Mouse (Mus musculus): ENCODE data around the gene Olfr111. TPM values are rescaled to one million over a fixed set of nuclear protein-coding genes. Genes with fewer than 3 reads are reported as not detected.
"Not testable (repeated sequence)": the region's sequence is repeated elsewhere in the genome, so short reads cannot be mapped to it uniquely, and the experiment has no call there.

The Olfr111 gene
- total RNA-seq (2014; fragmentation: Nextera tagmentation) (not detected in 2 replicates), total RNA-seq (2017) (not detected in 2 replicates)

DNA sequence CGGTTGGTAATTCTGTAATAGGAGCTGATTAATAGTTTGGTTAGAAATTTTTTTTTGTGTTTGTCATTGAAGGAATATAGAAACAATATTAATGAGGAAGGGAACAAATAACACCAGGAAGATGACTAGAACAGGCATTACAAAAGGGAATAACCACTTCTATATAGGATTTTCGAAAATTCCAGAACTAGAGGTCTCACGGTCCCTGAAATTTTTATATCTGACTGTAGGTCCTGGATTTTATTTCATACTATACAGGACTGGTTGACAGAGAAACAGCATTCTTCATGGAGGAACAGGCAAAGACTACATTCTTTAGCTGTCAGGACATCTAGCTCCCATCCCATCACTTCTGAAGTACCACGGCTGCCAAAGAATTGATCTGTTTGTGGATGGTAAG, at the start of gene Olfr111:
Gene Olfr111 (plus strand): TSS at position 301 of the 400 bp plus-strand sequence.
- ATAC-seq (replicated peaks; ENCODE audit: low FRiP score, low TSS enrichment, poor library complexity, severe bottlenecking), result no peak

- no peak for ATAC-seq (replicated peaks; ENCODE audit: low FRiP score, low TSS enrichment, poor library complexity, severe bottlenecking)
Measured at GRCm38 (mm10) chr17:37458616-37459015, 49.2 kb upstream of the Olfr111 start, which contains the start of gene Olfr109. TSS of gene Olfr109 (plus strand) at chr17:37458916.

- ATAC-seq (replicated peaks; ENCODE audit: low FRiP score, low TSS enrichment, poor library complexity, severe bottlenecking), result no peak
Measured at GRCm38 (mm10) chr17:37483452-37483851, 24.4 kb upstream of the Olfr111 start, which contains the start of gene H2-M2. TSS of gene H2-M2 (minus strand) at chr17:37483552.

DNA sequence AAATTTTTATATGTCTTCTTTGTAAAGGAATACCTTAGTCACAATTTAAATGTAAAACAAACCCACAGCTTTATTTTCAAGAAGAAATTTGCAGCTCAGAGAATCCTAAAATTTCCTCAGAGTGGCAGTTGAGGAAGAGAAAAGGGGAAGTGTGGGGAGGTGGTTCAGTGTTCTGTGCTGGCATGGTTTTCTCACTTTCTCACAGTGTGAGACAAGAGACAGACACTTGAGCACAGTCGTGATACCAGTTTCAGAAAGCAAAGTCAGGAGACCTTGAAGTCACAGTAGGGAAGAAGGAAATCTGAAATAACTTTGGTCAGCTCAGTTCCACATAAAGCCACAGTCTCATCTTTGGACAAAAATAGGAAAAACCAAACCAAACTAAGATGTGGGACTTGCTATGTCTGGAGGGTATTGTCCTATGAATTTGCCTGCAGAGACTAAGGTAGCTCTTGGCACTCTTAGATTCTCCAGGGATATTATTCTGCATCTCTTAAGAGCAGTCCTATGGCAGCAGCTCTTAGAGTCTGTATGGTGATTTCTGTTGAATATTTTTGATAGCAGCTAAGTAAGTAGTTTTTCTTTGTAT, 15.8 kb upstream of the Olfr111 start, which contains the start of gene Olfr110:
Gene Olfr110 (plus strand): TSS at position 539 of the 589 bp plus-strand sequence.
- ATAC-seq (replicated peaks; ENCODE audit: low FRiP score, low TSS enrichment, poor library complexity, severe bottlenecking), result no peak

DNA sequence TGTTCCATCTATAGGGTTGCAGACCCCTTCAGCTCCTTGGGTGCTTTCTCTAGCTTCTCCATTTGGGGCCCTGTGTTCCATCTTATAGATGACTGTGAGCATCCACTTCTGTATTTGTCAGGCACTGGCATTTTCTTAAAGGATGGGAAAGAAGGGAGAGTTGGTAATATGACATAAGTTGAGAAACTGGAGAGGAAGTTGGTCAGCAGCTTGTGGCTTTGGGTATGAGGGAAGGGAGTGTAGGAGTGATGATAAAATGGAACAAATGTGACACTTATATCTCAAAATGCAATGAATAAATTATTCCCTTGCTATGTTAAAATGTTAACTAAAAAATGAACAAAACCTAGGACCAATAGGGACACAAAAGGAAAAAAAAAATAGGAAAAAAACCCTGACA, 16.8 kb downstream of the Olfr111 start:
- not testable (repeated sequence) for ATAC-seq (replicated peaks; ENCODE audit: low FRiP score, low TSS enrichment, poor library complexity, severe bottlenecking)

- not testable (repeated sequence) for ATAC-seq (replicated peaks; ENCODE audit: low FRiP score, low TSS enrichment, poor library complexity, severe bottlenecking)
Measured at GRCm38 (mm10) chr17:37525427-37525826, 17.6 kb downstream of the Olfr111 start.

DNA sequence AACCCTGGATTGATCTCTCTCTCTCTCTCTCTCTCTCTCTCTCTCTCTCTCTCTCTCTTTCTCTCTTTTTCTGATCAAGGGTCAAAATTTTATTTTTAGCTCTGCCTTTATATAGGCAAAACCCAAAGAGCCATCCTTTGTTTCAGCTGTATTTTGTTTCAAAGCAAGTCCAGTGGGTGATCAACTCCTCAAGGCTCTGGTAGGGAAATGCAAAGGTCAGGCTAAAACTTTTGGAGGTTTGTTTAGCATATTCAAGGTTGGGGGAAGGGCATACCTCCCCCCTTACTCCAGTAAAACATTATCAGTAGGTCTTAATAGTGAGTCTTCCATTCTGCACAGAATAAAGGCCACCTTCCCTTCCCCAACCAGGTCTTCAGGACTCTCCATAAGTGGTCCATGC, 27.3 kb downstream of the Olfr111 start:
- ATAC-seq (replicated peaks; ENCODE audit: low FRiP score, low TSS enrichment, poor library complexity, severe bottlenecking), result no peak

- not testable (repeated sequence) for ATAC-seq (replicated peaks; ENCODE audit: low FRiP score, low TSS enrichment, poor library complexity, severe bottlenecking)
Measured at GRCm38 (mm10) chr17:37538416-37538815, 30.6 kb downstream of the Olfr111 start.

- no peak for ATAC-seq (replicated peaks; ENCODE audit: low FRiP score, low TSS enrichment, poor library complexity, severe bottlenecking)
Measured at GRCm38 (mm10) chr17:37541454-37542119, 33.8 kb downstream of the Olfr111 start.

- no peak for ATAC-seq (replicated peaks; ENCODE audit: low FRiP score, low TSS enrichment, poor library complexity, severe bottlenecking)
Measured at GRCm38 (mm10) chr17:37543800-37544435, 36.1 kb downstream of the Olfr111 start.

GRCm38 (mm10) chr17:37558913-37559615, 51.2 kb downstream of the Olfr111 start:
- ATAC-seq (replicated peaks; ENCODE audit: low FRiP score, low TSS enrichment, poor library complexity, severe bottlenecking), result no peak

DNA sequence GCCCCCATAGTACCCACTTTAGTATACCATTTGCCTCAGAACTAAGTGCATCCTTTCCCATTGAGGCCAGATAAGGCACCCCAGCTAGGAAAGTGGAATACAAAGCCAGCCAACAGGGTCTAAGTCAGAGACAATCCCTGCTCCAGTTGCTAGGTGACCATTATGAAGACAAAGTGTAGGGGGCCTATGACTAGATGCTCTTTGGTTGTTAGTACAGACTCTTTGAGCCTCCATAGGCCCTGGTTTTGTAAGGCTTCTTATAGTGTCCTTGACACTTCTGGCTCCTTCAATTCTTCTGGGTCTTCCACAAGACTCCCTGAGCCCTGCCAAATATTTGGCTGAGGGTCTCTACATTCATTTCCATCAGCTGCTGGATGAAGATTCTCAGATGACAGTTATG, 61.5 kb downstream of the Olfr111 start, which contains the start of gene Olfr112:
Gene Olfr112 (minus strand): TSS at position 101 of the 400 bp plus-strand sequence.
- no peak for ATAC-seq (replicated peaks; ENCODE audit: low FRiP score, low TSS enrichment, poor library complexity, severe bottlenecking)

- ATAC-seq (replicated peaks; ENCODE audit: low FRiP score, low TSS enrichment, poor library complexity, severe bottlenecking), result no peak
Measured at GRCm38 (mm10) chr17:37577563-37577962, 69.7 kb downstream of the Olfr111 start, which contains the start of gene Olfr113. TSS of gene Olfr113 (minus strand) at chr17:37577663.

Other genes starting within 250 kb of the Olfr111 start
- not detected in 2 replicates for gene Olfr98, start 244.3 kb upstream of the Olfr111 start, total RNA-seq (2014; fragmentation: Nextera tagmentation)
- gene Olfr98, start 244.3 kb upstream of the Olfr111 start, total RNA-seq (2017), result not detected in 2 replicates
- gene H2-M3, start 237.8 kb upstream of the Olfr111 start, total RNA-seq (2014; fragmentation: Nextera tagmentation), result 5.7 and 6.3 TPM in 2 replicates
- gene H2-M3, start 237.8 kb upstream of the Olfr111 start, total RNA-seq (2017), result 3.8 and 9.0 TPM in 2 replicates
- not detected in 2 replicates for gene Olfr99, start 224.6 kb upstream of the Olfr111 start, total RNA-seq (2014; fragmentation: Nextera tagmentation)
- not detected in 2 replicates for gene Olfr99, start 224.6 kb upstream of the Olfr111 start, total RNA-seq (2017)
- gene Olfr101, start 203.7 kb upstream of the Olfr111 start, total RNA-seq (2014; fragmentation: Nextera tagmentation), result not detected in 2 replicates
- not detected in 2 replicates for gene Olfr101, start 203.7 kb upstream of the Olfr111 start, total RNA-seq (2017)
- not detected in 2 replicates for gene Olfr102, start 191.0 kb upstream of the Olfr111 start, total RNA-seq (2014; fragmentation: Nextera tagmentation)
- gene Olfr102, start 191.0 kb upstream of the Olfr111 start, total RNA-seq (2017), result not detected in 2 replicates
- not detected in 2 replicates for gene Olfr103, start 168.3 kb upstream of the Olfr111 start, total RNA-seq (2014; fragmentation: Nextera tagmentation)
- not detected in 2 replicates for gene Olfr103, start 168.3 kb upstream of the Olfr111 start, total RNA-seq (2017)
- gene Olfr104-ps, start 148.4 kb upstream of the Olfr111 start, total RNA-seq (2014; fragmentation: Nextera tagmentation), result not detected in 2 replicates
- gene Olfr104-ps, start 148.4 kb upstream of the Olfr111 start, total RNA-seq (2017), result not detected in 2 replicates
- not detected in 2 replicates for gene Olfr105-ps, start 129.0 kb upstream of the Olfr111 start, total RNA-seq (2014; fragmentation: Nextera tagmentation)
- gene Olfr105-ps, start 129.0 kb upstream of the Olfr111 start, total RNA-seq (2017), result not detected in 2 replicates
- not detected in 2 replicates for gene Olfr106-ps, start 117.6 kb upstream of the Olfr111 start, total RNA-seq (2014; fragmentation: Nextera tagmentation)
- gene Olfr106-ps, start 117.6 kb upstream of the Olfr111 start, total RNA-seq (2017), result not detected in 2 replicates
- gene Olfr107, start 108.8 kb upstream of the Olfr111 start, total RNA-seq (2014; fragmentation: Nextera tagmentation), result not detected in 2 replicates
- gene Olfr107, start 108.8 kb upstream of the Olfr111 start, total RNA-seq (2017), result not detected in 2 replicates
- gene Olfr108, start 62.5 kb upstream of the Olfr111 start, total RNA-seq (2014; fragmentation: Nextera tagmentation), result not detected in 2 replicates
- gene Olfr108, start 62.5 kb upstream of the Olfr111 start, total RNA-seq (2017), result not detected in 2 replicates
- gene Olfr109, start 49.1 kb upstream of the Olfr111 start, total RNA-seq (2014; fragmentation: Nextera tagmentation), result not detected in 2 replicates
- not detected in 2 replicates for gene Olfr109, start 49.1 kb upstream of the Olfr111 start, total RNA-seq (2017)
- gene H2-M2, start 24.5 kb upstream of the Olfr111 start, total RNA-seq (2014; fragmentation: Nextera tagmentation), result not detected in 2 replicates
- not detected in 2 replicates for gene H2-M2, start 24.5 kb upstream of the Olfr111 start, total RNA-seq (2017)
- gene Olfr110, start 15.6 kb upstream of the Olfr111 start, total RNA-seq (2014; fragmentation: Nextera tagmentation), result not detected in 2 replicates
- not detected in 2 replicates for gene Olfr110, start 15.6 kb upstream of the Olfr111 start, total RNA-seq (2017)
- gene Olfr112, start 61.4 kb downstream of the Olfr111 start, total RNA-seq (2014; fragmentation: Nextera tagmentation), result not detected in 2 replicates
- gene Olfr112, start 61.4 kb downstream of the Olfr111 start, total RNA-seq (2017), result not detected in 2 replicates
- not detected in 2 replicates for gene Olfr113, start 69.6 kb downstream of the Olfr111 start, total RNA-seq (2014; fragmentation: Nextera tagmentation)
- not detected in 2 replicates for gene Olfr113, start 69.6 kb downstream of the Olfr111 start, total RNA-seq (2017)
- gene Olfr114, start 84.7 kb downstream of the Olfr111 start, total RNA-seq (2014; fragmentation: Nextera tagmentation), result not detected in 2 replicates
- gene Olfr114, start 84.7 kb downstream of the Olfr111 start, total RNA-seq (2017), result not detected in 2 replicates
- gene Olfr115, start 119.1 kb downstream of the Olfr111 start, total RNA-seq (2014; fragmentation: Nextera tagmentation), result not detected in 2 replicates
- not detected in 2 replicates for gene Olfr115, start 119.1 kb downstream of the Olfr111 start, total RNA-seq (2017)
- gene Olfr116, start 119.2 kb downstream of the Olfr111 start, total RNA-seq (2014; fragmentation: Nextera tagmentation), result not detected in 2 replicates
- not detected in 2 replicates for gene Olfr116, start 119.2 kb downstream of the Olfr111 start, total RNA-seq (2017)
- gene Olfr117, start 155.8 kb downstream of the Olfr111 start, total RNA-seq (2014; fragmentation: Nextera tagmentation), result not detected in 2 replicates
- gene Olfr117, start 155.8 kb downstream of the Olfr111 start, total RNA-seq (2017), result not detected in 2 replicates
- gene Olfr118, start 159.0 kb downstream of the Olfr111 start, total RNA-seq (2014; fragmentation: Nextera tagmentation), result not detected in 2 replicates
- not detected in 2 replicates for gene Olfr118, start 159.0 kb downstream of the Olfr111 start, total RNA-seq (2017)
- gene Olfr119, start 188.5 kb downstream of the Olfr111 start, total RNA-seq (2014; fragmentation: Nextera tagmentation), result not detected in 2 replicates
- not detected in 2 replicates for gene Olfr119, start 188.5 kb downstream of the Olfr111 start, total RNA-seq (2017)
- not detected in 2 replicates for gene Olfr120, start 213.8 kb downstream of the Olfr111 start, total RNA-seq (2014; fragmentation: Nextera tagmentation)
- gene Olfr120, start 213.8 kb downstream of the Olfr111 start, total RNA-seq (2017), result not detected in 2 replicates
- not detected in 2 replicates for gene Olfr121, start 240.8 kb downstream of the Olfr111 start, total RNA-seq (2014; fragmentation: Nextera tagmentation)
- gene Olfr121, start 240.8 kb downstream of the Olfr111 start, total RNA-seq (2017), result not detected in 2 replicates